Mouse (Mus musculus): ENCODE measurements at regions not wholly inside any gene's neighbourhood (a gene's known extent, or its start where the extent isn't known, plus 50 kb on each side); places are given as distances from the start of the nearest gene placed in this dataset.

- TF ChIP-seq CTCF (conservative IDR thresholded peaks at IDR 0.05; ENCODE audit: low read length) (no peak), NANOG (IDR thresholded peaks at IDR 0.05; ENCODE audit: borderline replicate concordance, low read length) (no peak)
Observed at GRCm38 (mm10) chr5:106366006-106366405, 92.0 kb downstream of the Barhl2 start.
